Mouse (Mus musculus) common myeloid progenitor, adult 5-6 weeks (primary cell): ENCODE measurements around the gene Tbc1d1. TPM values are rescaled to one million over a fixed set of nuclear protein-coding genes. Genes with fewer than 3 reads are reported as not detected.
A peak's percentile ranks its signal among the peaks of the same experiment; 100 is the strongest.
"Not testable (repeated sequence)": the region's sequence is repeated elsewhere in the genome, so short reads cannot be mapped to it uniquely, and the experiment has no call there.

Source experiments
- ATAC-seq: replicated peaks from 2 replicates; pipeline ENCODE4 v1.8.0; 2016; ENCODE audit warnings: low read depth, mild to moderate bottlenecking, moderate TSS enrichment, inconsistent platforms; ENCODE audit not compliant: poor library complexity, severe bottlenecking
- total RNA-seq: library from RNA; stranded (forward); fragments of 200-1000, 187-1606 nt; gene quantifications from 2 replicates; pipeline ENCODE4 v1.2.3, GENCODE M21; 2017

Tbc1d1 gene
- total RNA-seq, 1 experiment from 2014 or later = 33.9 TPM

GRCm38 (mm10) chr5:64296328-64296727 lies 140.2 kb downstream of the Tbc1d1 start:
- no peak for ATAC-seq

GRCm38 (mm10) chr5:64297100-64297499 lies 141.0 kb downstream of the Tbc1d1 start:
- ATAC-seq = peak; percentile 26; the same call in 1 of the 2 replicates

- peak; percentile 79 for ATAC-seq
These were observed 142.4 kb downstream of the Tbc1d1 start for GRCm38 (mm10) chr5:64298331-64299036.

- 0 out of 2 replicates have a peak, but pooled peaks have one; percentile 28 for ATAC-seq
These were observed 143.6 kb downstream of the Tbc1d1 start for GRCm38 (mm10) chr5:64299508-64300324.

GRCm38 (mm10) chr5:64301246-64301645 lies 145.1 kb downstream of the Tbc1d1 start:
- no peak for ATAC-seq

- no peak for ATAC-seq
These were observed 151.2 kb downstream of the Tbc1d1 start for GRCm38 (mm10) chr5:64307289-64307688.

GRCm38 (mm10) chr5:64312295-64312694 lies 156.2 kb downstream of the Tbc1d1 start:
- ATAC-seq = no peak

- ATAC-seq = no peak
These were observed 157.4 kb downstream of the Tbc1d1 start for GRCm38 (mm10) chr5:64313481-64313880.

GRCm38 (mm10) chr5:64314288-64315052 lies 158.4 kb downstream of the Tbc1d1 start:
- no peak for ATAC-seq

- ATAC-seq = no peak
These were observed 159.0 kb downstream of the Tbc1d1 start for GRCm38 (mm10) chr5:64315088-64315487.

GRCm38 (mm10) chr5:64323286-64323685 lies 167.2 kb downstream of the Tbc1d1 start:
- ATAC-seq = no peak

- no peak for ATAC-seq
These were observed 168.2 kb downstream of the Tbc1d1 start for GRCm38 (mm10) chr5:64324353-64324752.

- ATAC-seq = no peak
These were observed 168.8 kb downstream of the Tbc1d1 start for GRCm38 (mm10) chr5:64324920-64325319.

- ATAC-seq = no peak
These were observed 169.7 kb downstream of the Tbc1d1 start for GRCm38 (mm10) chr5:64325741-64326355.

GRCm38 (mm10) chr5:64326427-64327181 lies 170.5 kb downstream of the Tbc1d1 start:
- ATAC-seq = no peak

- no peak for ATAC-seq
These were observed 171.3 kb downstream of the Tbc1d1 start for GRCm38 (mm10) chr5:64327212-64327902.

- peak; percentile 94 for ATAC-seq
These were observed 180.8 kb downstream of the Tbc1d1 start for GRCm38 (mm10) chr5:64336767-64337408.

- not testable (repeated sequence) for ATAC-seq
These were observed 182.7 kb downstream of the Tbc1d1 start for GRCm38 (mm10) chr5:64338795-64339194.
